Mouse (Mus musculus) olfactory bulb, adult 2 months (tissue): ENCODE measurements around the gene Gab2.

ENCODE experiments used
- CTCF ChIP-seq: fragments of 200-500 bp; IDR thresholded peaks from 2 replicates; pipeline ENCODE4 v1.5.1; 2012; ENCODE audit warnings: low read depth, mild to moderate bottlenecking, low read length, moderate library complexity; ENCODE audit not compliant: insufficient read depth
- POLR2A ChIP-seq: fragments of 200-500 bp; IDR thresholded peaks from 2 replicates; pipeline ENCODE4 v1.6.1; 2012; ENCODE audit warnings: mild to moderate bottlenecking, low read depth, low read length, moderate library complexity; ENCODE audit not compliant: insufficient read depth

DNA sequence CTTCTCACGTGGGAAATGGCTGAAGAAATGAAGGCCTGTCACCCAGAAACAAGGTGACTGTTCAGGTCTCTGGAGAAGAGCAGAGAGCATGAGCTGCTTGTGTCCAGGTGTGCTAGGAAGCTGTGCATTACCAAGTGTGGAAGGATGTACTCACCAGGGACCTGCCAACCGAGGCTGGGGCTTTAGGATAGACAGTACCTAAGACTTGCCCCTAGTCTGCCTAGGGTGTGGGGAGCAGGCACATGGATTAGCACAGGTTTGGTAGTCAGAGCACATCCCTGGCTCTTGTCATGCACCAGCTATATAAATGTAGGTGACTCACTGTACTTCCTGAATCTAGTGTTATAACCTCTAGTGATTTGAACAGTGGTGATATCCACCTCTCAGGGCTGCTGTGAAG, 222.2 kb downstream of the Gab2 start:
- no peak for TF ChIP-seq POLR2A
- no peak for TF ChIP-seq CTCF
